Mouse (Mus musculus): ENCODE data around the gene Tcea3. TPM values are rescaled to one million over a fixed set of nuclear protein-coding genes. Genes with fewer than 3 reads are reported as not detected.

Tcea3 gene
- polyA plus RNA-seq, 1 experiment from 2014 or later: not detected

- H3K36me3 ChIP-seq (ENCODE audit: inconsistent target): no peaks in the 10 kb centered on the region
- peaks cover 6% of the 10 kb centered on the region for H3K79me2 ChIP-seq (ENCODE audit: inconsistent target)
- WGBS (ENCODE audit: missing documents): 88% methylated on average over 9 of the region's 9 CpGs
- H3K4me3 ChIP-seq (ENCODE audit: inconsistent target): no peak overlapping the region
- no peak overlapping the region for H3K27ac ChIP-seq
Measured at GRCm38 (mm10) chr4:136281611-136282010, 34.1 kb downstream of the Tcea3 start.

DNA sequence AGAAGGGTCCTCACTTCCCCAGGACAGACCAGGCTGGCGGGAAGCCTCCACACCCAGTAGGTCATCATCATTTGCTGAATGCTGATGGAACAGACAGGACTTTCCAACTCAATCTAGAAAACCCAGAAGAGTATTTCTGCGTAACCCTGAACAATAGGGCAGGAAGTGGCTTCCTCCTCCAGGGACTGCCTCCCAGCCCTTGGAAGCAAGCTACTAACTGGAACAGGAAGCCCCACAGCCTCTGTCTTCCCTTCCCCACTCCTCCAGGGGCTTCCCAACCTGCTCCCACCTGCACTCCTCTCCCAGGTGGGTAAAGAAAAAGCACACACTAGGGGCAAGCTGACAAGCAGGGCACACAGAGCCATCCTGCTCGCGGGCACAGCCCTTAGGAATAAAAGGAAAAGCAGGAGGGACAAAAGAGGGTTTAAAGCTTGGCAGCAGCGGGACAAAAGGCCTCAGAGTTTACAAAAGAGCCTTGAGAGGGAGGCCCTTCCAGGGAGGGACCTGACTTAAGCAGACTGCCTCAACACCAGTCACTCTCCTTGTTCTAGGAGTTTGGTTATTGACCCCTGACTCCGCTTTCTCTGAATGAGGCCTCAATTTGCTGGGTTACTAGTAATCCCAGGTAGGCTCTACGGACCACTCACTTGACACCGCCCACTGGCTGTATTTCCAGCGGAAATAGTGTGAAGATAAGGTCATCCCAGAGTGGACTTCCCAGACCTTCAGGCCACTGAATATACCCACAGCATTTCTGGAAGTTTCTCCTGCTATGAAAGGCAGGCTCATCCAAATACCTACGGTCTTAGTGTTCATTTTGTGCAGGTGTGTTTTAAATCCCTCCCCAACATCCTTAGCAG lies 35.3 kb downstream of the Tcea3 start:
- peaks cover 4% of the 10 kb centered on the region; the same call in 1 of the 2 replicates for H3K36me3 ChIP-seq (ENCODE audit: inconsistent target)
- WGBS (ENCODE audit: missing documents): 88% methylated on average over 10 of the region's 10 CpGs
- no peak overlapping the region for H3K27ac ChIP-seq
- peaks cover 18% of the 10 kb centered on the region for H3K79me2 ChIP-seq (ENCODE audit: inconsistent target)
- no peak overlapping the region for H3K4me3 ChIP-seq (ENCODE audit: inconsistent target)

DNA sequence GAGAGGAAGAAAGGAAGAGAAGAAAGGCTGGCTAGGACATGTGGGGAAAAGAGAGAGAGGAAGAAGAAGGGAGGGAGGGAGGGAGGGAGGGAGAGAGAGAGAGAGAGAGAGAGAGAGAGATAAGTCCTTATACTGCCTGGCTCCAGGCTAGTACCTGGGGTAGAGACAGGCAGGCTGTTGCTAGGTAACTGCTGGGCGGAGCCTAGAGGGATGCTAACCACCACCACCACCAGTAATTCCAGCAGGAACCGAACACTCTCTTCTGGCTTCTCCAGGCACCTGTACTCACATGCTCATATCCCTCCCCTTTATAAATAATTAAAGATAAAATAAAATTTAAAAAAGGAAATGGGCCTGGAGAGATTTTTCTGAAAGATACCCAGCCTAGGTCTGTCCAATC lies 36.3 kb downstream of the Tcea3 start:
- H3K4me3 ChIP-seq (ENCODE audit: inconsistent target): no peak overlapping the region
- 73% methylated on average over 2 of the region's 2 CpGs for WGBS (ENCODE audit: missing documents)
- peaks cover 13% of the 10 kb centered on the region for H3K36me3 ChIP-seq (ENCODE audit: inconsistent target)
- H3K79me2 ChIP-seq (ENCODE audit: inconsistent target): peaks cover 27% of the 10 kb centered on the region
- no peak overlapping the region for H3K27ac ChIP-seq

DNA sequence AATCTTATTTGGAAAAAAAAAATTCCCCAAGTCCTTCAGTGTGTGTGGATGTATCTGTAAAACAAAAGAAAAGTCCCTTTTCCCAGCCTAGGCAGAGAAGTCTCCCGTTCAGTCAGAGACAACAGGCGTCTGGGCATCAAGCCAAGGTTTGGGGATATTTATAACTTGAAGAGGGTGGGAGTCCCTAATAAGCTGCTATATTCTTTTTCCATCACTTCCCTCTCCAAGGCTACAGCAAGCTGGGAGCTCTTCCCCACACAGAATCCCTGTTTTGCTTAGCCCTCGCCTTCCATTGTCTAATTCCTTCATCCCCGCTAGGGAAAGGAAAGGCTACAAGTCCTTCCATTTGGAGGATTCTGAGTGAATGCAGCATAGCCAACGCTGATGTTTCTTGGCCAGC lies 36.9 kb downstream of the Tcea3 start, which contains the start of gene Zfp46:
Gene Zfp46 (plus strand): TSS at position 229 of the 400 bp plus-strand sequence.
- H3K4me3 ChIP-seq (ENCODE audit: inconsistent target): peak within 1 kb of the TSS; percentile 95
- H3K79me2 ChIP-seq (ENCODE audit: inconsistent target): peaks cover 27% of the 10 kb centered on the region
- H3K36me3 ChIP-seq (ENCODE audit: inconsistent target): peaks cover 20% of the 10 kb centered on the region
- 66% methylated on average over 5 of the region's 5 CpGs for WGBS (ENCODE audit: missing documents)
- peak within 1 kb of the TSS; percentile 66 for H3K27ac ChIP-seq

GRCm38 (mm10) chr4:136284891-136285290 lies 37.4 kb downstream of the Tcea3 start:
- peak overlapping the region; percentile 66 for H3K27ac ChIP-seq
- peaks cover 27% of the 10 kb centered on the region for H3K79me2 ChIP-seq (ENCODE audit: inconsistent target)
- peak overlapping the region; percentile 95 for H3K4me3 ChIP-seq (ENCODE audit: inconsistent target)
- 65% methylated on average over 6 of the region's 6 CpGs for WGBS (ENCODE audit: missing documents)
- peaks cover 24% of the 10 kb centered on the region for H3K36me3 ChIP-seq (ENCODE audit: inconsistent target)

GRCm38 (mm10) chr4:136285348-136285810 lies 37.9 kb downstream of the Tcea3 start:
- peak overlapping the region; percentile 95 for H3K4me3 ChIP-seq (ENCODE audit: inconsistent target)
- under 1% methylated on average over 25 of the region's 25 CpGs for WGBS (ENCODE audit: missing documents)
- peaks cover 27% of the 10 kb centered on the region for H3K79me2 ChIP-seq (ENCODE audit: inconsistent target)
- peak overlapping the region; percentile 66 for H3K27ac ChIP-seq
- H3K36me3 ChIP-seq (ENCODE audit: inconsistent target): peaks cover 27% of the 10 kb centered on the region

- H3K4me3 ChIP-seq (ENCODE audit: inconsistent target): peak overlapping the region; percentile 95
- 3% methylated on average over 29 of the region's 29 CpGs for WGBS (ENCODE audit: missing documents)
- peaks cover 27% of the 10 kb centered on the region for H3K79me2 ChIP-seq (ENCODE audit: inconsistent target)
- peak overlapping the region; percentile 66 for H3K27ac ChIP-seq
- peaks cover 30% of the 10 kb centered on the region for H3K36me3 ChIP-seq (ENCODE audit: inconsistent target)
Measured at GRCm38 (mm10) chr4:136285811-136286371, 38.4 kb downstream of the Tcea3 start.

- peaks cover 59% of the 10 kb centered on the region for H3K36me3 ChIP-seq (ENCODE audit: inconsistent target)
- 94% methylated on average over 54 of the region's 66 CpGs for WGBS (ENCODE audit: missing documents)
Measured at GRCm38 (mm10) chr4:136289918-136290780, 42.6 kb downstream of the Tcea3 start.

GRCm38 (mm10) chr4:136290781-136291595 lies 43.5 kb downstream of the Tcea3 start:
- WGBS (ENCODE audit: missing documents): 97% methylated on average over 38 of the region's 39 CpGs
- Histone ChIP-seq H3K79me2 (ENCODE audit: inconsistent target) (peaks cover 27% of the 10 kb centered on the region), H3K36me3 (ENCODE audit: inconsistent target) (peaks cover 59% of the 10 kb centered on the region), H3K27ac (no peak overlapping the region), H3K4me3 (ENCODE audit: inconsistent target) (no peak overlapping the region)

More at GRCm38 (mm10) chr4:136289918-136290780, 42.6 kb downstream of the Tcea3 start:
- H3K4me3 ChIP-seq (ENCODE audit: inconsistent target): no peak overlapping the region
- H3K27ac ChIP-seq: no peak overlapping the region
- H3K79me2 ChIP-seq (ENCODE audit: inconsistent target): peaks cover 27% of the 10 kb centered on the region

DNA sequence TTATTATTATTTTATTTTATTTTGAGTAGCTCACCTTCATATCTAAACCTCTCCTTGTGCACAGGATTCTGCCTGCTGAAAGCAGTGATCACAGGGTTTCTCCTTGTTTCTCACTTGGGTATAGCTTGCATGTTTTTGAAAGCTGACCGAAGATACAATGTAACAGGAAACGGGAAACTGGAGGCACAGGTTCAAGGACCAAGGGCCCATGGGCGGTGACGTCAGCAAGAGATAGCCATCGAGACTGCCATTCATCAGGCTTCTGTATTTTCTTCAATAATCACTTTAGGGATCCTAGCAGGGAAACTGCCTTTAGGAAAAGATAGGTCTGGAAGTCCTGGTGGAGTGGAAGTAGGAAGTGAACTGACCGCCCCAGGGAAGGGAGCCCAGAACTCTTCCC lies 44.2 kb downstream of the Tcea3 start:
- H3K4me3 ChIP-seq (ENCODE audit: inconsistent target): no peak overlapping the region
- peaks cover 59% of the 10 kb centered on the region for H3K36me3 ChIP-seq (ENCODE audit: inconsistent target)
- peaks cover 20% of the 10 kb centered on the region for H3K79me2 ChIP-seq (ENCODE audit: inconsistent target)
- H3K27ac ChIP-seq: no peak overlapping the region
- WGBS (ENCODE audit: missing documents): 97% methylated on average over 6 of the region's 6 CpGs

GRCm38 (mm10) chr4:136295941-136296340 lies 48.4 kb downstream of the Tcea3 start:
- no peak overlapping the region for H3K27ac ChIP-seq
- WGBS (ENCODE audit: missing documents): 97% methylated on average over 7 of the region's 7 CpGs
- H3K36me3 ChIP-seq (ENCODE audit: inconsistent target): peaks cover 29% of the 10 kb centered on the region
- no peaks in the 10 kb centered on the region for H3K79me2 ChIP-seq (ENCODE audit: inconsistent target)
- H3K4me3 ChIP-seq (ENCODE audit: inconsistent target): no peak overlapping the region

- H3K79me2 ChIP-seq (ENCODE audit: inconsistent target): no peaks in the 10 kb centered on the region
- no peak overlapping the region for H3K27ac ChIP-seq
- WGBS (ENCODE audit: missing documents): 83% methylated on average over 4 of the region's 4 CpGs
- H3K4me3 ChIP-seq (ENCODE audit: inconsistent target): no peak overlapping the region
- H3K36me3 ChIP-seq (ENCODE audit: inconsistent target): no peaks in the 10 kb centered on the region
Measured at GRCm38 (mm10) chr4:136302462-136302861, 54.9 kb downstream of the Tcea3 start.

DNA sequence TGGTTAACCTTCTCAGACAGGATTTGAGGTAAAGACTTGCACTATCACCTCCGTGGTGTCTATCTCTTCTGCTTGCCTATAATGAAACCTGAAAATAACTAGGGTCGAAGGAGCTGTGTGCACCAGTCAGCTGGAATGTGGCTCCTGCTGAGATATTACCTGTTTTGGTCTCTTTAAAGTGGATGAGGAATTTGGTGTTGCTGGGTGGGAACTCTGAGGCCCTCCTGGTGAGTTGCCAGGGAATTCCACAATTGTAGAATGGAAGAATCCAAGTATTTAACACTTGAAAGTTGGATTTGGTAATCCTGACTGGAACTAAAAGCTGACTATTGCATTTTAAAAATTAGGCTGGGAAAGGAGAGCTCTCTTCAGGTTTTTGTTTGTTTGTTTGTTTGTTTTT lies 56.7 kb downstream of the Tcea3 start:
- WGBS (ENCODE audit: missing documents): 64% methylated on average over 2 of the region's 2 CpGs
- Histone ChIP-seq H3K79me2 (ENCODE audit: inconsistent target) (no peaks in the 10 kb centered on the region), H3K27ac (no peak overlapping the region), H3K4me3 (ENCODE audit: inconsistent target) (no peak overlapping the region), H3K36me3 (ENCODE audit: inconsistent target) (no peaks in the 10 kb centered on the region)

- Histone ChIP-seq H3K36me3 (ENCODE audit: inconsistent target) (no peaks in the 10 kb centered on the region), H3K27ac (no peak overlapping the region)
- WGBS (ENCODE audit: missing documents): 82% methylated on average over 2 of the region's 2 CpGs
Measured at GRCm38 (mm10) chr4:136308355-136308754, 60.8 kb downstream of the Tcea3 start.

More at GRCm38 (mm10) chr4:136308355-136308754, 60.8 kb downstream of the Tcea3 start:
- Histone ChIP-seq H3K79me2 (ENCODE audit: inconsistent target) (peaks cover 21% of the 10 kb centered on the region), H3K4me3 (ENCODE audit: inconsistent target) (no peak overlapping the region)
